Mouse (Mus musculus) mesoderm, embryonic 11.5 days (tissue): ENCODE measurements around the gene Abca17.

Source experiments
- DNase-seq: peaks from one replicate; pipeline ENCODE4 v3.0.0-alpha.2; 2012; ENCODE audit warnings: low read depth, low spot score

Abca17 gene

GRCm38 (mm10) chr17:24243311-24243969 is 107.4 kb downstream of the Abca17 start:
- no peak for DNase-seq

- DNase-seq, result no peak
These were observed 113.9 kb downstream of the Abca17 start for GRCm38 (mm10) chr17:24236921-24237320.

- no peak for DNase-seq
These were observed 114.4 kb downstream of the Abca17 start for GRCm38 (mm10) chr17:24236479-24236878.

- no peak for DNase-seq
These were observed 122.9 kb downstream of the Abca17 start for GRCm38 (mm10) chr17:24227941-24228340.

- no peak for DNase-seq
These were observed 124.1 kb downstream of the Abca17 start for GRCm38 (mm10) chr17:24226721-24227120.

- DNase-seq, result no peak
These were observed 125.0 kb downstream of the Abca17 start for GRCm38 (mm10) chr17:24225851-24226250.

- DNase-seq, result no peak
These were observed 126.1 kb downstream of the Abca17 start for GRCm38 (mm10) chr17:24224741-24225140.

- DNase-seq, result no peak
These were observed 127.4 kb downstream of the Abca17 start for GRCm38 (mm10) chr17:24223513-24223912.

GRCm38 (mm10) chr17:24222653-24223052 is 128.2 kb downstream of the Abca17 start:
- no peak for DNase-seq

GRCm38 (mm10) chr17:24220435-24221411 is 130.1 kb downstream of the Abca17 start, which contains the start of gene Tedc2:
Tedc2 (minus strand) TSS chr17:24220851.
- DNase-seq, result peak; percentile 94

GRCm38 (mm10) chr17:24216836-24217235 is 134.0 kb downstream of the Abca17 start:
- no peak for DNase-seq
